Mouse (Mus musculus) stomach, embryonic 14.5 days (tissue): Measurements from ENCODE around the gene Aamp. TPM values are rescaled to one million over a fixed set of nuclear protein-coding genes. Genes with fewer than 3 reads are reported as not detected.

ENCODE experiments used
- ATAC-seq: fragments of 200-750 bp; cut with Nextera tagmentation; 2 replicates; pipeline ENCODE4 v1.8.0; 2017; ENCODE audit warnings: low read depth, moderate TSS enrichment; ENCODE audit not compliant: insufficient number of reproducible peaks, insufficient read depth, low FRiP score
- H3K27ac ChIP-seq: fragments of 300-500 bp; sonication (generic); 2 replicates; pipeline ENCODE4 v1.5.1; 2014; ENCODE audit warnings: mild to moderate bottlenecking, low read length, moderate library complexity, mixed read lengths
- H3K27me3 ChIP-seq: fragments of 300-500 bp; sonication (generic); 2 replicates; pipeline ENCODE4 v1.6.1; 2014; ENCODE audit warnings: low read length, control low read depth, mixed read lengths; ENCODE audit not compliant: control insufficient read depth, insufficient read depth
- H3K36me3 ChIP-seq: fragments of 300-500 bp; sonication (generic); 2 replicates; pipeline ENCODE4 v1.6.1; 2014; ENCODE audit warnings: mild to moderate bottlenecking, control low read depth, low read length, moderate library complexity, mixed read lengths; ENCODE audit not compliant: control insufficient read depth, insufficient read depth
- H3K4me1 ChIP-seq: fragments of 300-500 bp; sonication (generic); 2 replicates; pipeline ENCODE4 v1.6.1; 2014; ENCODE audit warnings: low read length, control low read depth, mixed read lengths; ENCODE audit not compliant: control insufficient read depth, insufficient read depth
- H3K4me2 ChIP-seq: fragments of 300-500 bp; sonication (generic); replicated peaks from 2 replicates; pipeline ENCODE4 v1.6.1; 2014; ENCODE audit warnings: low read depth, low read length, control low read depth
- H3K4me3 ChIP-seq: fragments of 300-500 bp; sonication (generic); 2 replicates; pipeline ENCODE4 v1.5.1; 2014; ENCODE audit warnings: low read depth, low read length, control low read depth
- H3K9ac ChIP-seq: fragments of 300-500 bp; sonication (generic); replicated peaks from 2 replicates; pipeline ENCODE4 v1.6.1; 2014; ENCODE audit warnings: low read depth, mild to moderate bottlenecking, control low read depth, low read length, moderate library complexity, mixed read lengths
- H3K9me3 ChIP-seq: fragments of 300-500 bp; sonication (generic); 2 replicates; pipeline ENCODE4 v1.6.1; 2016; ENCODE audit warnings: low read depth, low read length, control low read depth; ENCODE audit not compliant: control insufficient read depth
- WGBS: fragments of 180-500 bp; shearing (Covaris S2); extraction: QIAGEN DNeasy Blood & Tissue Kit; methylation state at CpG from one replicate; pipeline ENCODE4 v1.1.7; 2014; 5-methylcytosine and 5-hydroxymethylcytosine counted together
- polyA plus RNA-seq: library from polyadenylated mRNA; unstranded; fragments of >200 nt; fragmentation: Nextera tagmentation; extraction: Ambion mirVana; gene quantifications from 2 replicates; pipeline ENCODE4 v1.2.1, GENCODE M21; 2014

Gene Aamp
- polyA plus RNA-seq, 1 experiment from 2014 or later: 261 TPM

- Histone ChIP-seq H3K27ac (no peak overlapping the region), H3K4me2 (no peak overlapping the region)
- 78% methylated on average over 4 of the region's 4 CpGs for WGBS
These were observed 31.7 kb upstream of the Aamp start for GRCm38 (mm10) chr1:74316114-74316827.

GRCm38 (mm10) chr1:74314796-74315195 is 30.3 kb upstream of the Aamp start:
- H3K4me2 ChIP-seq: no peak overlapping the region
- no peaks in the 10 kb centered on the region for H3K36me3 ChIP-seq
- no peak overlapping the region for H3K4me3 ChIP-seq
- no peaks in the 10 kb centered on the region for H3K27me3 ChIP-seq
- H3K4me1 ChIP-seq: peaks cover 2% of the 10 kb centered on the region; the same call in 1 of the 2 replicates
- no peaks in the 10 kb centered on the region for H3K9me3 ChIP-seq
- 86% methylated on average over 3 of the region's 3 CpGs for WGBS
- no peak overlapping the region for H3K27ac ChIP-seq
- ATAC-seq: no peak
- H3K9ac ChIP-seq: no peak overlapping the region

More at GRCm38 (mm10) chr1:74316114-74316827, 31.7 kb upstream of the Aamp start:
- Histone ChIP-seq H3K4me3 (no peak overlapping the region), H3K27me3 (no peaks in the 10 kb centered on the region), H3K9ac (no peak overlapping the region), H3K4me1 (no peaks in the 10 kb centered on the region), H3K9me3 (no peaks in the 10 kb centered on the region), H3K36me3 (no peaks in the 10 kb centered on the region)
- no peak for ATAC-seq

GRCm38 (mm10) chr1:74313049-74313692 is 28.6 kb upstream of the Aamp start:
- peak; percentile 54; the same call in 1 of the 2 replicates for ATAC-seq
- Histone ChIP-seq H3K27ac (no peak overlapping the region), H3K9me3 (no peaks in the 10 kb centered on the region), H3K4me3 (no peak overlapping the region), H3K27me3 (no peaks in the 10 kb centered on the region), H3K36me3 (no peaks in the 10 kb centered on the region), H3K9ac (no peak overlapping the region), H3K4me1 (peaks cover 6% of the 10 kb centered on the region; the same call in 1 of the 2 replicates), H3K4me2 (no peak overlapping the region)
- 0% methylated on average over 3 of the region's 3 CpGs for WGBS

GRCm38 (mm10) chr1:74309767-74310166 is 25.2 kb upstream of the Aamp start:
- H3K9me3 ChIP-seq: no peaks in the 10 kb centered on the region
- no peak overlapping the region for H3K4me2 ChIP-seq
- no peaks in the 10 kb centered on the region for H3K36me3 ChIP-seq
- ATAC-seq: no peak
- H3K27me3 ChIP-seq: no peaks in the 10 kb centered on the region
- peaks cover 6% of the 10 kb centered on the region; the same call in 1 of the 2 replicates for H3K4me1 ChIP-seq
- no peak overlapping the region for H3K9ac ChIP-seq
- WGBS: 31% methylated on average over 3 of the region's 3 CpGs
- peak overlapping the region; percentile 48; the same call in 1 of the 2 replicates for H3K27ac ChIP-seq
- no peak overlapping the region for H3K4me3 ChIP-seq

- Histone ChIP-seq H3K27ac (no peak overlapping the region; the same call in 1 of the 2 replicates), H3K9ac (no peak overlapping the region), H3K9me3 (no peaks in the 10 kb centered on the region), H3K36me3 (no peaks in the 10 kb centered on the region), H3K4me2 (no peak overlapping the region), H3K4me3 (no peak overlapping the region), H3K4me1 (peaks cover 6% of the 10 kb centered on the region; the same call in 1 of the 2 replicates), H3K27me3 (no peaks in the 10 kb centered on the region)
- 69% methylated on average over 10 of the region's 10 CpGs for WGBS
- ATAC-seq: no peak
These were observed 23.7 kb upstream of the Aamp start for GRCm38 (mm10) chr1:74308001-74308964.

- H3K4me3 ChIP-seq: no peak overlapping the region
- no peak overlapping the region for H3K9ac ChIP-seq
- peaks cover 15% of the 10 kb centered on the region; the same call in 1 of the 2 replicates for H3K4me1 ChIP-seq
- ATAC-seq: peak; percentile 57; the same call in 1 of the 2 replicates
- H3K9me3 ChIP-seq: no peaks in the 10 kb centered on the region
- H3K27me3 ChIP-seq: no peaks in the 10 kb centered on the region
- no peak overlapping the region for H3K4me2 ChIP-seq
- no peaks in the 10 kb centered on the region for H3K36me3 ChIP-seq
- H3K27ac ChIP-seq: no peak overlapping the region
- 89% methylated on average over 1 of the region's 1 CpGs for WGBS
These were observed 22.6 kb upstream of the Aamp start for GRCm38 (mm10) chr1:74307146-74307545.

GRCm38 (mm10) chr1:74305522-74305921 is 21.0 kb upstream of the Aamp start, which contains the start of gene Tmbim1:
TSS of gene Tmbim1 (minus strand) at chr1:74305622.
- Histone ChIP-seq H3K4me3 (peak within 1 kb of the TSS; percentile 71), H3K4me2 (peak within 1 kb of the TSS; percentile 70), H3K9ac (no peak within 1 kb of the TSS), H3K36me3 (no peaks in the 10 kb centered on the region), H3K27me3 (no peaks in the 10 kb centered on the region), H3K4me1 (peaks cover 15% of the 10 kb centered on the region; the same call in 1 of the 2 replicates), H3K27ac (peak within 1 kb of the TSS; percentile 91; the same call in 1 of the 2 replicates), H3K9me3 (no peaks in the 10 kb centered on the region)
- 85% methylated on average over 2 of the region's 2 CpGs for WGBS
- ATAC-seq: no peak

GRCm38 (mm10) chr1:74304946-74305345 is 20.4 kb upstream of the Aamp start:
- Histone ChIP-seq H3K4me3 (no peak overlapping the region), H3K9me3 (no peaks in the 10 kb centered on the region), H3K4me1 (peaks cover 14% of the 10 kb centered on the region; the same call in 1 of the 2 replicates), H3K27me3 (no peaks in the 10 kb centered on the region), H3K36me3 (no peaks in the 10 kb centered on the region), H3K4me2 (no peak overlapping the region), H3K9ac (no peak overlapping the region), H3K27ac (no peak overlapping the region)
- ATAC-seq: no peak
- WGBS: 63% methylated on average over 4 of the region's 4 CpGs
